Mouse (Mus musculus): ENCODE data around the gene Bmpr1a. TPM values are rescaled to one million over a fixed set of nuclear protein-coding genes. Genes with fewer than 3 reads are reported as not detected.
"Not testable (repeated sequence)": the region's sequence is repeated elsewhere in the genome, so short reads cannot be mapped to it uniquely, and the experiment has no call there.

The Bmpr1a gene
- polyA plus RNA-seq, 1 experiment, result not detected

DNA sequence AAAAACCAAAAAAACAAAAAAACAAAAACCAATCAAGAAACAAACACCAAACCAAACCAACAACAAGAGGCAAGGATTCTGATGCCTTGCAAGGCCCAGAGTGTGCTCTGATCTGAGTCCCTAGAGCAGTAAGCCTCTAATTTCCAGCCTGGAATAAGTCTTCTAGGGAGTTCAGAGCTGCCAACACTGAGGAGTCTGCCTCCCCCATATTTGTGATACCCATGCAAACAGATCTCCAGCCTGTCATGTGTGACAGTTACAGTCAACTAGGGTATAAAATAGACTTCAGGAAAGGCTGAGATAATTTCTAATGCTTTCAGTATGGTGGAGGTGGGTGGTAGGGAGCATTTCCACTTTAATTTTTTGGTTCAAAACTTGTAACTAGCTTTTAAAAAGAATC is 58.2 kb downstream of the Bmpr1a start:
- TF ChIP-seq FLI1 (IDR thresholded peaks at IDR 0.05; ENCODE audit: low read length) (no peak), GATA1 (IDR thresholded peaks at IDR 0.05; ENCODE audit: borderline replicate concordance, low read length) (no peak)
- H3K4me1 ChIP-seq, result no peaks in the 10 kb centered on the region
- H3K4me3 ChIP-seq (replicated peaks), result no peak overlapping the region
- peaks cover 2% of the 10 kb centered on the region for H3K27me3 ChIP-seq (replicated peaks)
- H3K36me3 ChIP-seq (replicated peaks; ENCODE audit: low read length), result no peaks in the 10 kb centered on the region
- H3K9me3 ChIP-seq, result no peaks in the 10 kb centered on the region

GRCm38 (mm10) chr14:34444368-34444767 is 58.8 kb downstream of the Bmpr1a start:
- no peaks in the 10 kb centered on the region for H3K9me3 ChIP-seq
- H3K36me3 ChIP-seq (replicated peaks; ENCODE audit: low read length), result no peaks in the 10 kb centered on the region
- no peaks in the 10 kb centered on the region for H3K4me1 ChIP-seq
- H3K4me3 ChIP-seq (replicated peaks), result no peak overlapping the region
- TF ChIP-seq GATA1 (IDR thresholded peaks at IDR 0.05; ENCODE audit: borderline replicate concordance, low read length) (no peak), FLI1 (IDR thresholded peaks at IDR 0.05; ENCODE audit: low read length) (no peak)
- H3K27me3 ChIP-seq (replicated peaks), result no peaks in the 10 kb centered on the region

DNA sequence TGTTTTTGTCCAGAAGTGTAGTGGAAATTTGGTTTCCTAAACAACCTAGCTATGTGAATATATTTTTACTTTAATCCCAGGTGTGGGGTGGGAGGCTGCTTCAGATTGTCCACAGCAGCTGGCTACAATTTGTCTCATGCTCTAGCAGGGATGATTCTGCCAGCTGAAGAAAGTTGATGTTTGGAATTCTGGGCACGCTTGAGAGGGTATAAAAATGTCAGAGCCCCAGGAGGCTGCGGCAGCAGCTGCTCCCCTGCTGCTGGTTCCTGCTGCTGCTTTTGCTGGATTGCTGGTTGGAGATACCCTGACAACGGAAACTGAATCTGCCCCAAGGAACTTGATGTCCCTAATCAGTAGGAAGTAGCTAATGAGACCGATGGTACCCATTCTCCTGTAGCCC is 60.6 kb downstream of the Bmpr1a start:
- no peaks in the 10 kb centered on the region for H3K36me3 ChIP-seq (replicated peaks; ENCODE audit: low read length)
- TF ChIP-seq FLI1 (IDR thresholded peaks at IDR 0.05; ENCODE audit: low read length), result no peak
- TF ChIP-seq GATA1 (IDR thresholded peaks at IDR 0.05; ENCODE audit: borderline replicate concordance, low read length), result no peak
- H3K4me1 ChIP-seq, result no peaks in the 10 kb centered on the region
- H3K27me3 ChIP-seq (replicated peaks), result peaks cover 2% of the 10 kb centered on the region
- no peak overlapping the region for H3K4me3 ChIP-seq (replicated peaks)
- no peaks in the 10 kb centered on the region for H3K9me3 ChIP-seq

GRCm38 (mm10) chr14:34440526-34441066 is 62.5 kb downstream of the Bmpr1a start:
- Histone ChIP-seq H3K4me1 (no peaks in the 10 kb centered on the region), H3K9me3 (no peaks in the 10 kb centered on the region), H3K36me3 (replicated peaks; ENCODE audit: low read length) (no peaks in the 10 kb centered on the region), H3K27me3 (replicated peaks) (peaks cover 2% of the 10 kb centered on the region), H3K4me3 (replicated peaks) (no peak overlapping the region)
- no peak for TF ChIP-seq GATA1 (IDR thresholded peaks at IDR 0.05; ENCODE audit: borderline replicate concordance, low read length)
- TF ChIP-seq FLI1 (IDR thresholded peaks at IDR 0.05; ENCODE audit: low read length), result no peak

DNA sequence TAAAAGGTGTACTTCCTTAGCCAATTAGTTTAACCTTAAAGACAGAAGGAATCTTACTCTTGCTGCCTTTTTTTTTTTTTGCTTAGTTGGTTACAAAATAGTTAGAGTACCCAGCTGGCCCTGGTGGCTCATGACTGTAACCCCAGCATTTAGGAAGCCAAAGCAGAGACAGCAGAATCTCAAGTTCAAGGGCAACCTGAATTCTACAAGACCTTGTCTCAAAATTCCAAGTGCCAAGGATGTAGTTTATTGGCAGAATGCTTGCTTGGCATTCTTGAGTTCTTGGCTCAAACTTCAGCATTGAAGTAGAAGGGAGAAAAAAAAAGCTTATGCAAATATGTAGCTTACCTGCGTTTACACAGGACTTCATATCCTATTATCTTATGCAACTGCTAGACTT is 74.1 kb downstream of the Bmpr1a start:
- Histone ChIP-seq H3K4me1 (no peaks in the 10 kb centered on the region), H3K36me3 (replicated peaks; ENCODE audit: low read length) (no peaks in the 10 kb centered on the region), H3K9me3 (no peaks in the 10 kb centered on the region), H3K4me3 (replicated peaks) (no peak overlapping the region), H3K27me3 (replicated peaks) (no peaks in the 10 kb centered on the region)
- TF ChIP-seq GATA1 (IDR thresholded peaks at IDR 0.05; ENCODE audit: borderline replicate concordance, low read length) (no peak), FLI1 (IDR thresholded peaks at IDR 0.05; ENCODE audit: low read length) (no peak)

GRCm38 (mm10) chr14:34428274-34428673 is 74.9 kb downstream of the Bmpr1a start:
- Histone ChIP-seq H3K4me3 (replicated peaks) (no peak overlapping the region), H3K36me3 (replicated peaks; ENCODE audit: low read length) (no peaks in the 10 kb centered on the region), H3K4me1 (no peaks in the 10 kb centered on the region), H3K9me3 (no peaks in the 10 kb centered on the region), H3K27me3 (replicated peaks) (no peaks in the 10 kb centered on the region)
- TF ChIP-seq FLI1 (IDR thresholded peaks at IDR 0.05; ENCODE audit: low read length) (no peak), GATA1 (IDR thresholded peaks at IDR 0.05; ENCODE audit: borderline replicate concordance, low read length) (no peak)

- Histone ChIP-seq H3K27me3 (replicated peaks) (no peaks in the 10 kb centered on the region), H3K4me3 (replicated peaks) (no peak overlapping the region), H3K36me3 (replicated peaks; ENCODE audit: low read length) (no peaks in the 10 kb centered on the region), H3K4me1 (no peaks in the 10 kb centered on the region), H3K9me3 (no peaks in the 10 kb centered on the region)
- TF ChIP-seq FLI1 (IDR thresholded peaks at IDR 0.05; ENCODE audit: low read length) (no peak), GATA1 (IDR thresholded peaks at IDR 0.05; ENCODE audit: borderline replicate concordance, low read length) (no peak)
Observed at GRCm38 (mm10) chr14:34421078-34421477, 82.1 kb downstream of the Bmpr1a start.

DNA sequence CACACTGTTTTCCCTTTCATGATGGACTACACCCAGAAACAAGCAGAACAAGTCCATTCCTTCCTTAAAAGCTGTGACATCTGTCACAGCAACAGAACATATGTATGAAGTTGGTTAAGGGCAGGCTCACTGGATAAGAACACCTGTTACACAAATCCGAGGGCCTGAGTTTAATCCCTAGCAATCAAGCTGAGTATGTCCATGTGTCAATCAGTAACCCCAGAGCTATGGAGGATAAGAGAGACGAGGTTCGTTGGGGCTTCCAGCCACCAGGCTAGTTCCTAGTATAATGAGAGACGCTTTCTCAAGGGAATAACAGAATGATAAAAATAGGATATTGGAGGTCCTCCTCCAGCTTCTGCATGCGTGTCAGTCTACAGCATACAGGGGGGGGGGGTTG is 85.6 kb downstream of the Bmpr1a start:
- H3K4me3 ChIP-seq (replicated peaks), result no peak overlapping the region
- no peaks in the 10 kb centered on the region for H3K36me3 ChIP-seq (replicated peaks; ENCODE audit: low read length)
- no peaks in the 10 kb centered on the region for H3K9me3 ChIP-seq
- H3K4me1 ChIP-seq, result no peaks in the 10 kb centered on the region
- no peaks in the 10 kb centered on the region for H3K27me3 ChIP-seq (replicated peaks)
- TF ChIP-seq GATA1 (IDR thresholded peaks at IDR 0.05; ENCODE audit: borderline replicate concordance, low read length) (no peak), FLI1 (IDR thresholded peaks at IDR 0.05; ENCODE audit: low read length) (no peak)

DNA sequence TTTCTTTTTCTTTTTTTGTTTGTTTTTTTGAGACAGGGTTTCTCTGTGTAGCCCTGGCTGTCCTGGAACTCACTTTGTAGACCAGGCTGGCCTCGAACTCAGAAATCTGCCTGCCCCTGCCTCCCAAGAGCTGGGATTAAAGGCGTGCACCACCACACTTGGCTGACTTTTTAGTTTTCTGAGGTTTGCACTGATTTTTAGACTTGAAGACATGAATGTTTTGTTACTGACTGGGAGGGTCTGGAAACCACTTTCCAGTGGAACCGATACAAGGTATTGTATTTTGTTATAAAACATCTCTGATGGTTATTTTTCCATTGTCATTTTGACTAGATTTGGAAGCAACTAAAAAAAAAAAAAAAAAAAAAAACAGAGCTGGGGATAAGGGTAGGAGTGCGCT is 86.2 kb downstream of the Bmpr1a start:
- not testable (repeated sequence) for H3K36me3 ChIP-seq (replicated peaks; ENCODE audit: low read length); H3K4me3 ChIP-seq (replicated peaks); H3K4me1 ChIP-seq

GRCm38 (mm10) chr14:34412164-34412896 is 90.8 kb downstream of the Bmpr1a start:
- H3K4me1 ChIP-seq, result no peaks in the 10 kb centered on the region
- no peaks in the 10 kb centered on the region for H3K36me3 ChIP-seq (replicated peaks; ENCODE audit: low read length)
- H3K27me3 ChIP-seq (replicated peaks), result no peaks in the 10 kb centered on the region
- TF ChIP-seq FLI1 (IDR thresholded peaks at IDR 0.05; ENCODE audit: low read length), result no peak
- no peak for TF ChIP-seq GATA1 (IDR thresholded peaks at IDR 0.05; ENCODE audit: borderline replicate concordance, low read length)
- no peaks in the 10 kb centered on the region for H3K9me3 ChIP-seq
- H3K4me3 ChIP-seq (replicated peaks), result no peak overlapping the region

More for the DNA sequence above, 86.2 kb downstream of the Bmpr1a start:
- H3K27me3 ChIP-seq (replicated peaks); H3K9me3 ChIP-seq: not testable (repeated sequence)
